Comparison of ENCODE assay signal across 12 mouse cellular contexts in the genomic region with DNA sequence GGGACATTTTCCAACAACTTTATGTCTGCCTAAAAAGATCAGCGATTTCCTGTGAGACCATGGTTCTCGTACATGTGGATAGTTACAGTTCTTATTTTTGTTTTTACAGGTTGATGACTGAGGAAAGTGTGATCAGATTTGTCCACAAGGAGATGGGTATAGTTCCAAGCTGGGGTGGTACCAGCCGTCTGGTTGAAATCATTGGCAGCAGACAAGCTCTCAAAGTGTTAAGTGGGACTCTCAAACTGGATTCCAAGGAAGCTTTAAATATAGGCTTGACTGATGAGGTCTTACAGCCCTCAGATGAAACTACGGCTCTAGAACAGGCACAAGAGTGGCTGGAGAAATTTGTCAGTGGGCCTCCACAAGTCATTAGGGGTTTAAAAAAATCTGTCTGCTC. TPM values are rescaled to one million over a fixed set of nuclear protein-coding genes. Genes with fewer than 3 reads are reported as not detected.
A peak's percentile ranks its signal among the peaks of the same experiment; 100 is the strongest.
DNase-seq lines count a peak whose midpoint lies in the region.
"Had no signal": no experiment of that assay in that cellular context is flagged by ENCODE, and none has a peak within 500 bp of the region (broad histone marks: within the 10 kb centered on the region; RNA-seq: fewer than 3 reads in every experiment).

No protein-coding gene starts in this region.

- peak; percentile 31 to 50 for DNase-seq in frontal cortex, postnatal 36 days (ENCODE audit: low spot score in 2 of 2)
- no peak for DNase-seq in frontal cortex, postnatal 25 days (ENCODE audit: low spot score in 2 of 2)
- DNase-seq in lung, postnatal 36 days = peak; percentile 32
- DNase-seq in lung, postnatal 4 days = no peak
- DNase-seq in right cerebral cortex, postnatal 14 days = peak; percentile 19
- DNase-seq in layer of hippocampus, postnatal 14 days (ENCODE audit: low spot score in 2 of 2) = no peak
- DNase-seq: adrenal gland, postnatal 14 days; cerebellum, adult 18-20 months; cerebellum, adult 9-11 months; cerebellum, postnatal 36 days; gastrocnemius, postnatal 36 days; heart, adult 2 months had no signal

RNA-seq across cellular contexts. Expression of a gene that starts 18.0 kb away (rescaled TPM):
- 10 to 100 TPM; 96.5 to 99.6 TPM for total RNA-seq in layer of hippocampus, postnatal 14 days (2021)

RNA-seq across cellular contexts. Expression of a gene that starts 31.3 kb away (rescaled TPM):
- total RNA-seq in layer of hippocampus, postnatal 14 days (2021) = 10 to 100 TPM; 31.9 to 32.2 TPM

Comparison
In these comparisons a context has a peak if more than half of its experiments do, and no peak if none do; other contexts are left out.
1. DNase-seq: peak in frontal cortex, postnatal 36 days (2 of 2), lung, postnatal 36 days (single experiment) and right cerebral cortex, postnatal 14 days (single experiment); none in frontal cortex, postnatal 25 days (0 of 2), lung, postnatal 4 days (0 of 2) and layer of hippocampus, postnatal 14 days (0 of 2).